In genomic region chr11:55240556-55240955, GRCm38 (mm10) we compare ENCODE assay signal across 8 mouse cellular contexts. TPM values are rescaled to one million over a fixed set of nuclear protein-coding genes. Genes with fewer than 3 reads are reported as not detected.
A peak's percentile ranks its signal among the peaks of the same experiment; 100 is the strongest.
DNase-seq lines count a peak whose midpoint lies in the region; ATAC-seq and TF ChIP-seq lines count a peak whose summit lies in the region.
"Had no signal": no experiment of that assay in that cellular context is flagged by ENCODE, and none has a peak within 500 bp of the region (broad histone marks: within the 10 kb centered on the region; RNA-seq: fewer than 3 reads in every experiment).

No protein-coding gene starts in this region.

- H3K36me3 ChIP-seq in E14TG2a.4 (ENCODE audit: insufficient read depth, low read length): no peaks in the 10 kb centered on the region
- no peaks in the 10 kb centered on the region for H3K36me3 ChIP-seq in heart, embryonic 16.5 days (ENCODE audit: control insufficient read depth, insufficient read depth)
- no peaks in the 10 kb centered on the region for H3K36me3 ChIP-seq in lung, postnatal 0 days (ENCODE audit: insufficient read depth, low read length)
- H3K36me3 ChIP-seq: midbrain, embryonic 12.5 days had no signal

- H3K27ac ChIP-seq in heart, embryonic 16.5 days (ENCODE audit: low read length): no peak overlapping the region
- H3K27ac ChIP-seq in layer of hippocampus, adult 2 months: no peak overlapping the region
- H3K27ac ChIP-seq in lung, postnatal 0 days (ENCODE audit: low read length): no peak overlapping the region
- H3K27ac ChIP-seq: midbrain, embryonic 12.5 days had no signal

- no peak overlapping the region for H3K9ac ChIP-seq in heart, embryonic 16.5 days (ENCODE audit: low read length)
- no peak overlapping the region for H3K9ac ChIP-seq in lung, postnatal 0 days (replicated peaks; ENCODE audit: low read depth)
- H3K9ac ChIP-seq: midbrain, embryonic 12.5 days had no signal

- H3K4me1 ChIP-seq in E14TG2a.4 (replicated peaks; ENCODE audit: low read depth, low read length): no peaks in the 10 kb centered on the region; the same call in 1 of the 2 replicates
- H3K4me1 ChIP-seq in heart, embryonic 16.5 days (ENCODE audit: control insufficient read depth, insufficient read depth, low read length): no peaks in the 10 kb centered on the region
- H3K4me1 ChIP-seq in lung, postnatal 0 days (ENCODE audit: insufficient read depth, low read depth, low read length): no peaks in the 10 kb centered on the region
- H3K4me1 ChIP-seq: midbrain, embryonic 12.5 days had no signal

- 58% methylated on average over 7 of the region's 7 CpGs for WGBS in heart, embryonic 16.5 days
- WGBS in lung, postnatal 0 days: 35% methylated on average over 7 of the region's 7 CpGs

- H3K4me2 ChIP-seq in heart, embryonic 16.5 days (ENCODE audit: low read depth, low read length): no peak overlapping the region
- H3K4me2 ChIP-seq in lung, postnatal 0 days (replicated peaks; ENCODE audit: low read depth, low read length): no peak overlapping the region
- H3K4me2 ChIP-seq: midbrain, embryonic 12.5 days had no signal

- H3K9me3 ChIP-seq in E14TG2a.4 (ENCODE audit: low read length): peaks cover 20% of the 10 kb centered on the region
- H3K9me3 ChIP-seq in heart, embryonic 16.5 days (replicated peaks; ENCODE audit: control insufficient read depth, low read length): no peaks in the 10 kb centered on the region
- no peaks in the 10 kb centered on the region for H3K9me3 ChIP-seq in lung, postnatal 0 days (ENCODE audit: low read length)
- H3K9me3 ChIP-seq: midbrain, embryonic 12.5 days had no signal

- H3K4me3 ChIP-seq in E14TG2a.4 (replicated peaks; ENCODE audit: low read length): no peak overlapping the region
- H3K4me3 ChIP-seq in heart, embryonic 16.5 days (ENCODE audit: low read length): no peak overlapping the region
- no peak overlapping the region for H3K4me3 ChIP-seq in layer of hippocampus, adult 2 months
- no peak overlapping the region for H3K4me3 ChIP-seq in lung, postnatal 0 days (ENCODE audit: low read depth, low read length)
- H3K4me3 ChIP-seq: midbrain, embryonic 12.5 days had no signal

- peak; percentile 72 to 82 for DNase-seq in cerebellum, postnatal 36 days
- DNase-seq in layer of hippocampus, adult 2 months (ENCODE audit: low spot score in 2 of 2): peak; percentile 70 to 86
- DNase-seq in lung, postnatal 0 days (ENCODE audit: low spot score): peak; percentile 93
- peak; percentile 71 to 78 for DNase-seq in right cerebral cortex, postnatal 36 days (ENCODE audit: low spot score in 2 of 2)

- peak; percentile 63 for ATAC-seq in activated CD4-positive, CD25-positive, alpha-beta regulatory T cell, adult 4 months
- ATAC-seq in heart, embryonic 16.5 days (replicated peaks; ENCODE audit: extremely low read depth, insufficient read depth, low FRiP score): 0 out of 2 replicates have a peak, but pooled peaks have one; percentile 37
- ATAC-seq in lung, postnatal 0 days: peak; percentile 84

- no peak for TF ChIP-seq EP300 in lung, postnatal 0 days (IDR thresholded peaks at IDR 0.05)

- H3K27me3 ChIP-seq in E14TG2a.4 (ENCODE audit: insufficient read depth, low read length): no peaks in the 10 kb centered on the region
- H3K27me3 ChIP-seq in heart, embryonic 16.5 days (ENCODE audit: control insufficient read depth, insufficient read depth, low read length): no peaks in the 10 kb centered on the region
- no peaks in the 10 kb centered on the region for H3K27me3 ChIP-seq in lung, postnatal 0 days (replicated peaks; ENCODE audit: insufficient read depth, low read length)
- H3K27me3 ChIP-seq: midbrain, embryonic 12.5 days had no signal

- TF ChIP-seq CTCF in E14TG2a.4 (conservative IDR thresholded peaks at IDR 0.05; ENCODE audit: low read length): peak; percentile 14; the same call in 1 of the 2 replicates
- TF ChIP-seq CTCF in layer of hippocampus, adult 2 months (conservative IDR thresholded peaks at IDR 0.05): peak; percentile 85
- peak; percentile 88 for TF ChIP-seq CTCF in lung, postnatal 0 days (IDR thresholded peaks at IDR 0.05)

RNA-seq across cellular contexts. Expression of gene Slc36a1, which starts 36.4 kb away (rescaled TPM):
- 1 to 10 TPM; 2.3 to 2.5 TPM for polyA plus RNA-seq in activated CD4-positive, CD25-positive, alpha-beta regulatory T cell, adult 4 months (2017; shearing (Covaris generic))
- 1.9 and 2.0 TPM in 2 replicates for polyA plus RNA-seq in heart, embryonic 16.5 days (2015; fragmentation: Nextera tagmentation; extraction: Ambion mirVana)
- total RNA-seq in layer of hippocampus, adult 2 months (2021): 10 to 100 TPM; 52.1 to 55.3 TPM
- polyA plus RNA-seq in lung, postnatal 0 days (2015; fragmentation: Nextera tagmentation; extraction: Ambion mirVana): 1.7 and 1.8 TPM in 2 replicates

RNA-seq across cellular contexts. Expression of gene Slc36a2, which starts 55.7 kb away (rescaled TPM):
- under 1 TPM in 1 of 2 experiments, not detected in 1; 0.37 TPM for polyA plus RNA-seq in activated CD4-positive, CD25-positive, alpha-beta regulatory T cell, adult 4 months (2017; shearing (Covaris generic))
- 6.3 and 7.1 TPM in 2 replicates for polyA plus RNA-seq in heart, embryonic 16.5 days (2015; fragmentation: Nextera tagmentation; extraction: Ambion mirVana)
- total RNA-seq in layer of hippocampus, adult 2 months (2021): under 1 TPM in 1 of 2 experiments, not detected in 1; 0.33 TPM
- 25.4 and 32.4 TPM in 2 replicates for polyA plus RNA-seq in lung, postnatal 0 days (2015; fragmentation: Nextera tagmentation; extraction: Ambion mirVana)
- polyA plus RNA-seq: midbrain, embryonic 12.5 days had no signal

Comparison
In these comparisons a context has a peak if more than half of its experiments do, and no peak if none do; other contexts are left out.
1. CTCF ChIP-seq: peak in every context shown above with its lines; median percentile 88 in lung, postnatal 0 days; 85 in layer of hippocampus, adult 2 months; 14 in E14TG2a.4.